Mouse (Mus musculus) T-helper 17 cell (primary cell): Measurements from ENCODE around the gene Opcml.

Experiments
- in situ Hi-C, 2 experiments: fragments of 300-600 bp; cut with MboI, MseI; formaldehyde crosslinking; loops; 1 replicate in 1 of 2; 2 replicates in 1 of 2; pipeline ENCODE4 v1.15.1; 2025; ENCODE audit warnings: high pct_unique_total_duplicates in 2 of 2

Opcml gene

DNA sequence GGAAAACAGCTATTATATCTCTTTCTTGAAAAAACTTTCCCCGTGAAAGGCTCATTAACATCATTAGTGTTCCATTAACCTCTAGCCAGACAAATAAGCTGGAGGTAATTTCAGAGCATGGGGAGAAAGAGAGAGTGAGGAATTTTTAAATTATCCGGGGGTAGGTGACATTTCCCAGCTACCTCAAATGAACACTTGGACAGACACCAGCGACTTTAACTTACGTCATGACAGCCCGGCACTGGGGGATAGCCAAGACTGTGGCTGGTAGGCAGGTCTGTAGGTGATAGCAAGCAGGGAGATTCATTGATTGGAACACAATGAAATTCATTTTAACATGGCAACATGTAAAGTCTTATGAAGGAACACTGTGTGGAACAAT lies 436.0 kb downstream of the Opcml start:
- in situ Hi-C loops, result no loop called here

DNA sequence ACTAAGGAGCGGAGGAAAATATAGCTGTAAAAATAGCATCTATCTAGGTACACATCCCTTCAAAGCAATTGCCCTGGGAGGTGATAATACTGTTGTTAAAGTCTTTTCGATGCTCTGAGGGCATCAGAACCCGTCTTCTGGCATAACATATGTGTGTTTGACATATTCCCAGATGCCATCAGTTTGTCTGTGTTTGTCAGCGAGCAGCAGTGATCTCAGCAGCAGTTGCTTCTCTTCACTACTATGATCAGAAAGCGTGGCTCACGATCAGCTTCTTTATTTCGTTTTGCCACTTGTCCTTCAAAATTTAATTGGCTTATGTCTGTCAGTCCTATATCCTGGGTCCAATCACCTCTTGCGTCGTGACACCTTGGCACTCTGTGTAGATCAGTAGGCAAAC lies 447.9 kb downstream of the Opcml start:
- in situ Hi-C loops, result no loop called here

- in situ Hi-C loops, result loop anchor here in 1 of 2 experiments (5.0 kb wide), 1 partner anchor 1159 kb away; no protein-coding TSS in a partner anchor
Observed at GRCm38 (mm10) chr9:28247742-28248503, 457.3 kb downstream of the Opcml start.

DNA sequence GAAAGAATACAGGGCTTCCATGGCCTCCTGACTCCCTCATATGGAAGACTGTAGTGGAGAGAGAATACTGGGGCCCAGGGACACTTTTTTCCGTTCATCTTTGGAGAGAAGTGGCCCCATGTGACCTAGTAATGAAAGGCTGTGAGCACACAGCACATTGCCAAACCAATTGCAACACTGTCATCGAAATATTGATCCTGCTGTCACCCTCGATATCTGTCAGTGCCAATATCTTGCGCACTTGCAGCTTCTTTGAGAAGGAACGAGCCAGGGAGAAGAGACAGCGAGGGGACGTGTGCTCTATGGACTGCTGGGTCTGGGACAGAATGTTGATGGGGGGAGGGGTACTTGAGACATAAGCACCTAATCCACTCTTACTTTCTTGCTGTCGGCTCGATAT lies 460.8 kb downstream of the Opcml start:
- in situ Hi-C loops, result loop anchor here in 1 of 2 experiments (5.0 to 25.0 kb wide), 2 partner anchors 839 to 1411 kb away; no protein-coding TSS in a partner anchor

DNA sequence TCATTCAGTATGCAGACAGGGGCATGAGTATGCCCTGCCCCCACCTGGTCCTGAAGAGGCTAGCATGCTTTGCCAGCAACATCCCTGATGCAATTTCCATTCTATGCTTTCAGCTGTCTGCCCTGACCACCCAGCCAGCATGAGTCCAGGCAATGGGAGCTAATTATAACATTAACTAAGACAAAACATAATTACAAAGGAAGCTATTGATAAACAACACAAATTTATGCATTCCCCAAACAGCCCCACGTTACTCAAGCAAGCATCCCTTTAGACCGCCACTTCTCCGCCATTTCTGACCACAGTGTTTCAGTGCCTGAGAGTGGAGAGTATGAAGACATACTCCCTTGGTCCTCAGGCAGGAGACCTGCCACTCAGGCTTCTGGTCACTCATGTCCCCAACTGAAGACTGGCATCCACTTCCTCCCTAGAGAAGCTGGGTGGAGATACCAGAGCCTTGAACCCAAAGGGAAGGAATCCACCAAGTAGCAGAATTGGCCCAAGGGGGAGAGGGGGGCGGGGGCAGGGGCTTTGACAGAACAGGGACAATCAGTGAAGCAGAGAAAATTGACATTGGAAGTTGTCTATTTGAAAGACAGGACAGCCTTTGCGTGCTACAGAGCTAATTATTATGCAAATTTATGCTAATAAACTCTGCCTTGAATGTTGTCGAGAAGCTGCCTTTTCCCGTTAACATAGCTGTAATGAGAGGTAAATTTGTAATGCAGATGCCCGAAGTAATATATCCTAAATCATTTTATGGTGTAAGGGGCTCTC lies 464.7 kb downstream of the Opcml start:
- in situ Hi-C loops, result loop anchor here in 1 of 2 experiments (25.0 kb wide), 1 partner anchor 1407 kb away; no protein-coding TSS in a partner anchor

- in situ Hi-C loops, result loop anchor here in 1 of 2 experiments (25.0 kb wide), 1 partner anchor 1406 kb away; no protein-coding TSS in a partner anchor
Observed at GRCm38 (mm10) chr9:28255905-28256268, 465.3 kb downstream of the Opcml start.

- in situ Hi-C loops, result loop anchor here (5.0 to 25.0 kb wide), 3 partner anchors 1146 to 1401 kb away; no protein-coding TSS in a partner anchor
Observed at GRCm38 (mm10) chr9:28261078-28261753, 470.6 kb downstream of the Opcml start.

DNA sequence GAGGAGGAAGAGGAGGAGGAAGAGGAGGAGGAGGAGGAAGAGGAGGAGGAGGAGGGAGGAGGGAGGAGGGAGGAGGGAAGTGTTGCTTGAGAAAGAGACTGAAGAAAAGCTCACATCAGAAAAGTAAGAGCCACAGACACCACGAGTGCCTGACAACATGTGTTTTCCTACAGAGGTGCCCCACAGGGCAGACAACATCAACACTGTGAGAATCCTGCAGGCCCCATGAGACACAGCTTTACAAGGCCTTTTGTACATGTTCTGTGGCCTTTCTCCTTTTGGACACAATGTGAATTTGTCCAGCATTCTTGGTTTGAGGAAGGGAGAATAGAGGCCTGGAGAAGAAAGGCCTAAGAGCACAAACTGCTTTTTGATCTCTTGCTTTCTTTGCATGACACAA lies 471.4 kb downstream of the Opcml start:
- in situ Hi-C loops, result loop anchor here (5.0 to 25.0 kb wide), 3 partner anchors 1145 to 1400 kb away; no protein-coding TSS in a partner anchor

DNA sequence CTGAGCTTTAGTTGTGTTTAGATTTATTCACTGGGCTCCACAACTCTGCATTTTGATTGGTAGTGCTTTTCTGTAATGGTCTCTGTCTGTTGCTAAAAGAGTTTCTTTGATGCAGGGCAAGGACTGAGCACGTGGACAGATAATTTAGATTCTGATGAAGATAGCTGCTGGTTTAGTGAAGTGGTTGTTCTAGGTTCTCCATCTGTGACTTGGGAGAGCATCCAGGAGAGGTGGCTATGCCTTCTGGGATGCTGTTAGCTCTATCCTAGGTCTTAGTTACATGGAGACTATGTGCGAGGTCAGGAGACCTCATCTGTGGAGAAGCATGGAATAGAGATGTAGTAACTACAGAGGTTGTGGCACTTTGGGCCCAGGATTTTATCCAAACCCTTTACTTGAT lies 472.3 kb downstream of the Opcml start:
- in situ Hi-C loops, result loop anchor here (5.0 to 25.0 kb wide), 3 partner anchors 1144 to 1399 kb away; no protein-coding TSS in a partner anchor

DNA sequence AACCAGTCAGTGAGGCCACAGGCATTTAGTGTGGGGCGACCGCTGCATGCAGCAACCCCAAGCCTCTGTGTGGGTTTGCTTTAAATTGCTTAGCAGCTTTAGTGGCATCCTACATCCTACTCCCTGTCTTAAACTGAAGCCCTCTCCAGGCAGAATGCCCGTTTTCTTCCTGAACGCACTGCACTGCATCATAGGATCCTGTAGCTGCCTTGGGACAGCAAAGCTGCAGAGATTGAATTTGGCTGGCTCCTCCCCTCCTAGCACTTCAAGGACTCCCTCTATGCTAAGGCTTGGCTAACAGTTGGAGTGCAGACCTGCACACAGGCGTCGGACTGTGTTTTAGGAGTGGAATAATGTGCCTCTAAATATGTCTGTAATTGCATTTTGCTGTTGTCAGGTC lies 474.2 kb downstream of the Opcml start:
- in situ Hi-C loops, result loop anchor here (5.0 to 25.0 kb wide), 3 partner anchors 1143 to 1398 kb away; no protein-coding TSS in a partner anchor

DNA sequence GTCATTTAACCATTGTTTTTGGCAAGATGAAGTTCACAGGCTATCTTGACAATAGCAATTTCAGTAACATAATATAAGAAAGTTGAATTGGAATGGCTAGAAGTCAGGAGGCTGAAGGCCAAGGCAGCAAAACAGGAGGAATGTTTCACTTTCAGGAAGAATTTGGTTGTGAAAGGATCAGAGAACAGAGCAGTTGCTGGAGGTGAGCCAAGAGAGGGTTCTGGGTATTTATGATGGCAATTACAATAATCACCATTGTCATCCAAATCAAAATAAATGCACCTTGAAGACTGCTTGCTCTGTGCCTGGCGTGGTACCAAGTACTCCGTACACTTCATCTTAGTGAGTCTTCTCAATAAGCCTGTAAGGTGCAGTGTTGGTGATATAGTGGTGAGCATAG lies 483.2 kb downstream of the Opcml start:
- in situ Hi-C loops, result loop anchor here in 1 of 2 experiments (25.0 kb wide), 1 partner anchor 1388 kb away; no protein-coding TSS in a partner anchor

- in situ Hi-C loops, result no loop called here
Observed at GRCm38 (mm10) chr9:28278555-28278954, 488.0 kb downstream of the Opcml start.

GRCm38 (mm10) chr9:28281025-28281424 lies 490.4 kb downstream of the Opcml start:
- in situ Hi-C loops, result no loop called here

- in situ Hi-C loops, result no loop called here
Observed at GRCm38 (mm10) chr9:28281571-28281970, 491.0 kb downstream of the Opcml start.

GRCm38 (mm10) chr9:28285016-28285415 lies 494.4 kb downstream of the Opcml start:
- in situ Hi-C loops, result no loop called here

DNA sequence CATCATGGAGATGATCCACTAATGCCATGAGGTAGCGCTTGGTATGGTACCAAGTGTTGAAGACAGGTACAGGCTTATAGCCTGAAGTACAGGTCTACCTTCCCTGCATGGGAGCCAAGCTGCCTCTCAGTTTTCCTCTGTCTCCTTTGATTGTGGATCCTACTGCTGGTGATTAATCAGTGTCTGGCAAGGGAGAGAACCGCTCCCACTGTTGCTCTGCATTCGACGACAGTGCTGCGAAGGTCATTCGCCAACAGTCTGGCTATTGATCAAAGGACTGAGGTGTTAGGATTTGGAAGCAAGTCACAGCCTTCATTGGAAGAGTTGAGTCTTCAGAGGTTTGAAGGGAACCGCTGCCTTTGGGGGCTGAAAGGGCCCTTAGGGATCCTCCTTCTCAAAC lies 495.8 kb downstream of the Opcml start:
- in situ Hi-C loops, result no loop called here

DNA sequence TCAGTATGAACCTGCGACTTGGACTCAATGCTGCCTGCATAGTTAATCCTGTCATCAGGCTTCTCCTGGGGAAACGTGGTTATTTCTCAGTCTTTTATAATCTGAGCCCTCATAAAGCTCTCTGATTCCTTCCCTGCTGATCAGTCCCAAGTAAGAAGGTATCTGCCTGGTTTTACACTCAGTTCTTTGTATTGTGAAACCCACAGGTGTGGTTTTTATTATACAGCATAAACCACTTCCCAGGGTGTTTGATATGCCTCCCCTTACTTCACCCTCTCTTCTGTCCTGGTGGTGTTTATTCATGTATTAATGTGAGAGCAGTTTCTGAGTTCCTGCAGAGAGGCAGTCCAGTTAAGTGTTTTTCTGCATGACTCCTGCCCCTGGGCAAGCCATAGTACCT lies 496.9 kb downstream of the Opcml start:
- in situ Hi-C loops, result no loop called here

DNA sequence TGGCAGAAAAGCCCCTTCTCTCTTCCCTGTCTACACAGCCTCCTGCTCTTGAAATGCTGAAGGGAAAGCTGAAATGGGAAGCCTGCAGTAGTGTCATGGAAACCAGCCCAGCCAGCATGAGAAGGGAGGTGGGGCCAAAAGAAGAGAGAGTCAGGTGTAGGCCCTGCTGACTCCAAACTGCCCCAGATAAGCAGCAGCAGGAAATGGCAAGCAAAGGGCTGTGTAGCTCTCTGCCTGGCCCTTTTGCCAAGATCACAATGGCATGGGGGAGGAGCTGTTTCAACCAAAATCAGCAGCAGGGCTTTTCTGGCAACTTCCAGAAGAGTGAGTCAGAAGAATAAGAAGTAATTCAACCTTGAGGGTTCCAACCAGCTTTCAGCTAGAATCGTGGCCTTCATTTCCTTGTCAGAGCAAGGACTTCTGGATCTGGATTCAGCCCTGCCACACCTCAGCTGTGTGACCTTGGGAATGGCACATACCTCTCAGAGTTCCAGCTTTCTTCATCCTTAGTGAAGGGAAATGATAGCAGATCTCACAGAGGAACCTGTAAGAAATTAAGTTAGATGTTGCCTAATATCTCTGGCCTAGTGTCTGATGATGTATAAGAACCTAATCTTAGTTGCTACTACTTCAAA lies 499.2 kb downstream of the Opcml start:
- in situ Hi-C loops, result no loop called here

DNA sequence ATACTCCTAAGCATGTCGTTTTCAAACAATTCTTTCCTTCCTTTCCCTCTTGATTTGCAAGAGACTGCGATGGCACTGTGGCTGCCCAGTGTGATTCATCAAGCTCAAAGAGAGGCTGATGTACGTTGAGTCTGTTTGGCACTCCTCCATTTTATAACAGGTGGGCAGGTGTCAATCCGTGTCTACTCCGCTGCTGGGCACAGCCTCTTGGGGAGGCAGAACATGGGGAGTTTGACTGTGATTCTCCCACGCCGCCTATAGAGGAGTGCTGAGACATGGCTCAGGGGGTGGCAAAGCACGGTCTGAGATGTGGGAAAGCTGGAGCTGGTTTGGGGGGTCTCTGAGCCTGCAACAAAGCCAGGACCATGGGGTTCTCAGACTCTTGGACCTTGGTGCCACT lies 513.1 kb downstream of the Opcml start:
- in situ Hi-C loops, result no loop called here

GRCm38 (mm10) chr9:28306364-28307121 lies 516.0 kb downstream of the Opcml start:
- in situ Hi-C loops, result no loop called here

DNA sequence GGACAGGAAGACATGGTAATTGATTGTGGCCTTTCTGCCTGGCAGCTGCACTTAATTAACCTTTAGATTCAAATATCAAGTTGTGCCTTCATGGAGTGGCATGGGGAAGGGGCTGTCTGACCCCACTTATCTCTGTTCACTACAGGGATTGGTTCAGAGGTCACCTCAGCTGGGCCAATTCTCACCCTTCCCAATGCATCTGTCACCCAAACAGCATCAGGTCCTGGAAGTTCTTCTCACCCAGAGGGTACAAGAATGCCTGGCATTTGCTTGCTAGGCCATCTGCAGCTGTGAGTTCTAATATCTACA lies 516.5 kb downstream of the Opcml start:
- in situ Hi-C loops, result no loop called here
